Mouse (Mus musculus): ENCODE data around the gene Ranbp10. TPM values are rescaled to one million over a fixed set of nuclear protein-coding genes. Genes with fewer than 3 reads are reported as not detected.
"Not testable (repeated sequence)": the region's sequence is repeated elsewhere in the genome, so short reads cannot be mapped to it uniquely, and the experiment has no call there.

The Ranbp10 gene
- polyA plus RNA-seq, 1 experiment: 44.3 TPM

DNA sequence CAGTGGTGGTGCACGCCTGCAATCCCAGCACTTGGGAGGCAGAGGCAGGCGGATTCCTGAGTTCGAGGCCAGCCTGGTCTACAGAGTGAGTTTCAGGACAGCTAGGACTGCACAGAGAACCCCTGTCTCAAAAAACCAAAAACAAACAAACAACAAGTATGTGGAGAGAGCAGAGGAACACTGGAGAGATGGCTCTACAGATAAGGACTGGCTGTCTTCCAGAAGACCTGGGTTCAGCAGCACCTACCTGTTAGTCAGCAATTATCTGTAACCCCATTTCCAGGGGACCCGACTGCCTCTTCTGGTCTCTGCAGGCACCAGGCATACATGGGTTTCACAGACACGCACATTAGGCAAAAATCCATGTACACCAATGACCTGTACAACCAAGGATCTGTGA, 12.1 kb upstream of the Ranbp10 start:
- no peak overlapping the region for H3K4me3 ChIP-seq (ENCODE audit: insufficient read depth, low read length)
- H3K27ac ChIP-seq (ENCODE audit: insufficient read depth, low read depth, low read length): no peak overlapping the region
- H3K4me1 ChIP-seq (ENCODE audit: control insufficient read depth, insufficient read depth, low read length): peaks cover 8% of the 10 kb centered on the region; the same call in 1 of the 2 replicates
- TF ChIP-seq CTCF (IDR thresholded peaks at IDR 0.05; ENCODE audit: low read depth, low read length) (no peak), POLR2A (IDR thresholded peaks at IDR 0.05; ENCODE audit: borderline replicate concordance, low read depth, low read length) (no peak)

DNA sequence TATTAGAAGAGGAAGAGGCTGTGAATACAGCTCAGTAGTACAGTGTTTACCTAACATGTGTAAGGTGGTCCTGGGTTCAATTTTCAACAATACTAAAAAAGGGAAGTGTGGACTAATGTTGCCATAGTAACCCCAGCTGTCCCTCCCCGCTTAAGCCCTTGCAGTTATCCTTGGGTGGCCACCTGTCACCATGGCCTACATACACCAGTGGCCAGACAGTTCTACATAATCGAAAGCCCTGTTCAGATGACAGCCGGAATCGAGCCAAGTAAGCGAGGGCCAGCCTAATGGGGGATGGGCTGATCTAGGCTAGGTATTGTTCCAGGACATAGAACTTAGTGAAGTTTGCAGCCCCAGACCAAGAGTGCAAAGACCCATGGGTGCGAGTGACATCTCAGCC, 9.8 kb upstream of the Ranbp10 start:
- Histone ChIP-seq H3K27ac (ENCODE audit: insufficient read depth, low read depth, low read length) (no peak overlapping the region), H3K4me3 (ENCODE audit: insufficient read depth, low read length) (no peak overlapping the region), H3K4me1 (ENCODE audit: control insufficient read depth, insufficient read depth, low read length) (peaks cover 8% of the 10 kb centered on the region; the same call in 1 of the 2 replicates)
- TF ChIP-seq POLR2A (IDR thresholded peaks at IDR 0.05; ENCODE audit: borderline replicate concordance, low read depth, low read length) (no peak), CTCF (IDR thresholded peaks at IDR 0.05; ENCODE audit: low read depth, low read length) (no peak)

DNA sequence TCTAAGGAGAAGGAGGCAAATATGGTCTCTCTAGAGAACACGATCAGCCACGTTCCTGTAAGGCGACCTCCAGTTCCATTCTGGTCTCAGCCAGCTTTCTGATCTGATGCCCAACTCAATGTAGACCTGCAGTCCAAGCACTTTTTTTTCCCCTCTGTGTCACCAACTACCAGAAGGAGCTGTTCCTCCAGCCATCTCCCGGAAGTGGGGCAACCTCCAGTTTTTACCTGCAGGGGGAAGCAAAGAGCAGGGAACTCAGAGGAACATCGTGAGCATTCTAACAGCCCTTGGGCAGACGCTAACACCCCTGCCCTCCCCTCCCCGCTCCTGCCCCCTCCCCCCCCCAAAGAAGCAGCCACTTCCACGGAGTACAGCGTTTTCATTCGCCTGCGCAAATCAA, 8.2 kb upstream of the Ranbp10 start:
- H3K4me3 ChIP-seq (ENCODE audit: insufficient read depth, low read length): no peak overlapping the region
- peaks cover 8% of the 10 kb centered on the region; the same call in 1 of the 2 replicates for H3K4me1 ChIP-seq (ENCODE audit: control insufficient read depth, insufficient read depth, low read length)
- TF ChIP-seq POLR2A (IDR thresholded peaks at IDR 0.05; ENCODE audit: borderline replicate concordance, low read depth, low read length) (no peak), CTCF (IDR thresholded peaks at IDR 0.05; ENCODE audit: low read depth, low read length) (peak; percentile 63)
- no peak overlapping the region for H3K27ac ChIP-seq (ENCODE audit: insufficient read depth, low read depth, low read length)

DNA sequence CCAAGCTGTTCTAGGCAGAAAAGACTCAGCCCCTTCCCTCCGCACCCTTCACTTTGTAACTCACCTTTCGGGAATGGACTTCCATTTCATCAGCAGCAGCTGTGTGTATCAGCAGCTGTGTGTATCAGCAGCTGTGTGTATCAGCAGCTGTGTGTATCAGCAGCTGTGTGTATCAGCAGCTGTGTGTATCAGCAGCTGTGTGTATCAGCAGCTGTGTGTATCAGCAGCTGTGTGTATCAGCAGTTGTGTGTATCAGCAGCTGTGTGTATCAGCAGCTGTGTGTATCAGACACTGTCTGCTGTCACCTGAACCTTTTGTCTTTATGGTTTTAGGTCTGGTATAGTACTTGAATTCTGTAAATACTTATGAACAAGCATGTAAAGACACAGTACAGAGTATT, 6.6 kb upstream of the Ranbp10 start:
- H3K4me3 ChIP-seq (ENCODE audit: insufficient read depth, low read length); H3K4me1 ChIP-seq (ENCODE audit: control insufficient read depth, insufficient read depth, low read length); H3K27ac ChIP-seq (ENCODE audit: insufficient read depth, low read depth, low read length): not testable (repeated sequence)

DNA sequence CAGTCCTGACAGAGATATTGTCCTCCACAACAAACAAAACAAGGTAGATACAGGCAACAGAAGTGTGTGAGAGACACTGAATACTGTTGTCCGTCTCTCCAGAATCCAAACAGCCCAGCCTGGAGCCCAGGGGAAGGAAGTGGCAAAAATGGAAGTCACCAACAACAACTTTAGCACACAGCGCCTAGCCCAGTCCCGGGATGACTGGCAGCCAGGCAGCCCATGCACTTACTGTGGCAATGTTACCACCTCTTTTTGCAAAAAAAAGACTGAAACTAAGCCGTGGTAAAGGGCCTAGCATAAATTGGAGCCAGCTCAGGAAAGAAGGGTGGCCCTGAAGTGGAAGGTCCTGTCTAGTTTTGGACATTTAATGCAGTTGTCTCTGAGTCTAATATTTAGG, 771 bp downstream of the Ranbp10 start:
- peak overlapping the region; percentile 77 for H3K4me3 ChIP-seq (ENCODE audit: insufficient read depth, low read length)
- H3K4me1 ChIP-seq (ENCODE audit: control insufficient read depth, insufficient read depth, low read length): peaks cover 21% of the 10 kb centered on the region
- no peak for TF ChIP-seq CTCF (IDR thresholded peaks at IDR 0.05; ENCODE audit: low read depth, low read length)
- no peak for TF ChIP-seq POLR2A (IDR thresholded peaks at IDR 0.05; ENCODE audit: borderline replicate concordance, low read depth, low read length)
- H3K27ac ChIP-seq (ENCODE audit: insufficient read depth, low read depth, low read length): peak overlapping the region; percentile 94

DNA sequence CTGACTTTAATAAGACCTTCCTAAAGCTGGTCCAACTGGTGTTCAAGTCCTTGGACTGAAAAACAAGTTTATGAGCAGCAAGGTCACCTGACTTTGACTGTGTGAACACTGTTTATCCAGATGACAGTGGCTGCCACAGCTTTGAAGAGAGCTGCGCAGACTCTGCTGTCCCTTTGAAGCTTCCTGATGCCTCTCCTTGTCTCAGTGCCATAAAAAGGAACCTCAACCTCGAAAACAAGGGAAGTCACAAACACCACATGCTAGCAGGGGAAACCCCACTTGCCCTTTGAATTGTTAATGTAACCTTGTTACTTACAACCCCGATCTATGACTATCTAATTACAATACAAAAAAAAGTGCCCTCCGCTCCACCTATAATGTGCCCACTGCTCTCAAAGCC, 1.6 kb downstream of the Ranbp10 start:
- no peak for TF ChIP-seq CTCF (IDR thresholded peaks at IDR 0.05; ENCODE audit: low read depth, low read length)
- no peak for TF ChIP-seq POLR2A (IDR thresholded peaks at IDR 0.05; ENCODE audit: borderline replicate concordance, low read depth, low read length)
- Histone ChIP-seq H3K4me3 (ENCODE audit: insufficient read depth, low read length) (peak overlapping the region; percentile 77), H3K27ac (ENCODE audit: insufficient read depth, low read depth, low read length) (peak overlapping the region; percentile 94), H3K4me1 (ENCODE audit: control insufficient read depth, insufficient read depth, low read length) (peaks cover 29% of the 10 kb centered on the region)

DNA sequence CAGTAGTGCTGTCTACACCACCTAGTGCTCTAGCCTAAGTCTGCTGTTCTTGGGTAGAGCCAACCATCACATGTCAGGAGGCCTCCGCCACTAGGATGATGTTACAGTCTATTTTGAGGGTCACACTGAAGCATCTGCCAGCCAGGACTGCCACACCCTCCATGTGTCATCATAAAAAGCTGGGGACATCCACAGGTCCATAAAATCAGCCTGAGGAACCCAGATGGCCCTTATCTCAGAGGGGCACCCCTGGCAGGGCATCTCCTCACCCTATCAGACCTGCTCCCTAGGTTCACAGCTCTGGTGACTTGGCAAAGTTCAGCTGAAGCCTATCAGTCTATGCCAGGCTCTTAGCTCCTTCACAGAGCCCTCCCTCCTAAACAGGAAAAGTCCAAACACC, 6.2 kb downstream of the Ranbp10 start:
- H3K4me3 ChIP-seq (ENCODE audit: insufficient read depth, low read length): no peak overlapping the region

DNA sequence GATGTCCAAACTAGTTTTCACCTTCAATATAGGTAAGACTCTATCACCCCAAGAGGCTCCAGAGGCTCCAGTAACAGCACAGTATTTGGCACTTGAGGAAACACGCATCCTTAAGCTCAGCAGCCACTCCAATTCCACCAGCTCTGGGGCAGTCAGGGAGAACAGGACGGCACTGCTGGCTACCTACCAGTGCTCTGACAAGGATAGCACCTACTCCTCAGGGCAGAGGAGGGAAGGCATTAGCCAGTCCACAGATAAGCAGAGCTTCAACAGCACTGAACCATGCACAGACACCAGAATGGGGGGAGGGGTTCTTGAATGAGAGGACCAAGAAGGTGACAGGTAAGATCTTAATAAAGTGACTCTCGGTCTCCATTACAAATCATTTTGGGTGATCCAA, 7.5 kb downstream of the Ranbp10 start:
- Histone ChIP-seq H3K4me3 (ENCODE audit: insufficient read depth, low read length) (no peak overlapping the region), H3K4me1 (ENCODE audit: control insufficient read depth, insufficient read depth, low read length) (peaks cover 42% of the 10 kb centered on the region), H3K27ac (ENCODE audit: insufficient read depth, low read depth, low read length) (no peak overlapping the region)
- TF ChIP-seq CTCF (IDR thresholded peaks at IDR 0.05; ENCODE audit: low read depth, low read length) (no peak), POLR2A (IDR thresholded peaks at IDR 0.05; ENCODE audit: borderline replicate concordance, low read depth, low read length) (no peak)

More for the DNA sequence above, 6.2 kb downstream of the Ranbp10 start:
- Histone ChIP-seq H3K4me1 (ENCODE audit: control insufficient read depth, insufficient read depth, low read length) (peaks cover 47% of the 10 kb centered on the region), H3K27ac (ENCODE audit: insufficient read depth, low read depth, low read length) (peak overlapping the region; percentile 32; the same call in 1 of the 2 replicates)
- TF ChIP-seq POLR2A (IDR thresholded peaks at IDR 0.05; ENCODE audit: borderline replicate concordance, low read depth, low read length) (no peak), CTCF (IDR thresholded peaks at IDR 0.05; ENCODE audit: low read depth, low read length) (no peak)

DNA sequence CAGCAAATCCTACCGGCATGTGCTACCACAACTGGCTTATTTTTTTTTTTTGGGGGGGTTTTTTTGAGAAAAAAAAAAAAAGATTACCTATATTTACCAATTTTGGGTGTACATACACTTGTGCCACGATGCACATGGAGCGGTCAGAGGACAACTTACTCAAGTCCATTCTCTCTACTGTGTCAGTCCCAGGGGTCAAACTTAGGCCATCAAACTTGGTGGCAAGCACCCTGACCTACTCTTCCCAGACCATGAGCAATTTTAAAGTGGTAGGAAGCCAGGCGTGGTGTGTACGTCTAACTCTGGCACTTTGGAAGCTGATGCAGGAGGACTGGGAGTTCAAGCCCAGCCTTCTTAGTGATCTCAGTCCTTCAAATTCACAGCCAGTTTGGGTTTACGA, 13.9 kb downstream of the Ranbp10 start:
- Histone ChIP-seq H3K27ac (ENCODE audit: insufficient read depth, low read depth, low read length) (no peak overlapping the region), H3K4me1 (ENCODE audit: control insufficient read depth, insufficient read depth, low read length) (peaks cover 28% of the 10 kb centered on the region), H3K4me3 (ENCODE audit: insufficient read depth, low read length) (no peak overlapping the region)
- TF ChIP-seq CTCF (IDR thresholded peaks at IDR 0.05; ENCODE audit: low read depth, low read length) (no peak), POLR2A (IDR thresholded peaks at IDR 0.05; ENCODE audit: borderline replicate concordance, low read depth, low read length) (no peak)

DNA sequence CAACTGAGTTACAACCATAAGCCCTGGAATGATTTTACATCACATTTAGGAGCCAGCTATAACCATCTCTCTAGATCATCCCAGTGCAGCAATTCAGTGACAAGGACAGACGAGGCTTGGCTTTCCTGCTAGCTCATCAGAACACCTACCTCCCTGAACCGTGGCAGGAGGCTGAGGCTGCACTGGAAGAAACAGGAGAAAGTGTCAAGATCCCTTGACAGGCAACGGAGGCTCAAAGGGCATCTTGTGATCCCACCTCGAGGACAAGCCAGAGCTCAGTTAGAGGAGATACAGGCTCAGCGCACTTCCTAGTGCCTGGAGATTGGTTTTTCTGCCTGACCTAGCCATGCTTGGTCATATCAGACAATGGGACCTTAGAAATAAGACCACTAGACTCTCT, 14.6 kb downstream of the Ranbp10 start:
- no peak overlapping the region for H3K27ac ChIP-seq (ENCODE audit: insufficient read depth, low read depth, low read length)
- H3K4me3 ChIP-seq (ENCODE audit: insufficient read depth, low read length): no peak overlapping the region
- TF ChIP-seq CTCF (IDR thresholded peaks at IDR 0.05; ENCODE audit: low read depth, low read length) (no peak), POLR2A (IDR thresholded peaks at IDR 0.05; ENCODE audit: borderline replicate concordance, low read depth, low read length) (no peak)
- peaks cover 34% of the 10 kb centered on the region for H3K4me1 ChIP-seq (ENCODE audit: control insufficient read depth, insufficient read depth, low read length)

DNA sequence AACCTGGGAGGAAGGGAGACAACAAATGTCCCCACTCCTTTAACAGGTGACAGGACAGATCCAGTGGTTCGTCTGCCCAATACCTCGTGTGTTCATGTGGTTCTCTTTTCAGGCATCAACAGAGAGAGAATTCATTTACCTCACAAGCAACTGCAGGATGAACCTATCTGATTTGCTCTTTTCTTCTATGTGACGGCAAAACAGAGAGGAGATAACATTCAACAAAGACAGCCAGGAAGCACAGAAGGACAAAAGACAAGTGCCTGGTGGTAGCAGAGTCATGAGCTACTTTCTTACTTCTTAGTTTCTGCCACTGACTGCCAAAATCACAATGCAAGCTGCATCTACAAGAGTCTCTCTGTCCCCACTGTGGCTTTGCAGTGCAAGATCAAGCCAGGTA, 15.6 kb downstream of the Ranbp10 start:
- Histone ChIP-seq H3K4me1 (ENCODE audit: control insufficient read depth, insufficient read depth, low read length) (peaks cover 37% of the 10 kb centered on the region), H3K27ac (ENCODE audit: insufficient read depth, low read depth, low read length) (no peak overlapping the region), H3K4me3 (ENCODE audit: insufficient read depth, low read length) (no peak overlapping the region)
- no peak for TF ChIP-seq POLR2A (IDR thresholded peaks at IDR 0.05; ENCODE audit: borderline replicate concordance, low read depth, low read length)
- no peak for TF ChIP-seq CTCF (IDR thresholded peaks at IDR 0.05; ENCODE audit: low read depth, low read length)

All from bone marrow macrophage, adult 2 months (primary cell).